Mouse (Mus musculus): Measurements from ENCODE around the gene Olfr1061. TPM values are rescaled to one million over a fixed set of nuclear protein-coding genes. Genes with fewer than 3 reads are reported as not detected.
"Not testable (repeated sequence)": the region's sequence is repeated elsewhere in the genome, so short reads cannot be mapped to it uniquely, and the experiment has no call there.

Gene Olfr1061
- polyA plus RNA-seq (2016; fragmentation: Nextera tagmentation; extraction: Ambion mirVana), result not detected in 2 replicates

- ATAC-seq (ENCODE audit: insufficient number of reproducible peaks, insufficient read depth, low FRiP score, low TSS enrichment), result no peak
- WGBS, result 85% methylated on average over 1 of the region's 1 CpGs
- Histone ChIP-seq H3K4me1 (no peaks in the 10 kb centered on the region), H3K4me3 (no peak within 1 kb of the TSS), H3K4me2 (replicated peaks) (no peak within 1 kb of the TSS), H3K9ac (no peak within 1 kb of the TSS), H3K36me3 (no peaks in the 10 kb centered on the region), H3K27ac (no peak within 1 kb of the TSS), H3K27me3 (no peaks in the 10 kb centered on the region), H3K9me3 (no peaks in the 10 kb centered on the region)
These were observed at the start of gene Olfr1061 for GRCm38 (mm10) chr2:86413950-86414349. Gene Olfr1061 (minus strand): TSS chr2:86414050.

- H3K9me3 ChIP-seq, result no peaks in the 10 kb centered on the region
- no peaks in the 10 kb centered on the region for H3K4me1 ChIP-seq
- no peak overlapping the region for H3K4me2 ChIP-seq (replicated peaks)
- H3K4me3 ChIP-seq, result no peak overlapping the region
- ATAC-seq (ENCODE audit: insufficient number of reproducible peaks, insufficient read depth, low FRiP score, low TSS enrichment), result no peak
- H3K36me3 ChIP-seq, result no peaks in the 10 kb centered on the region
- no peaks in the 10 kb centered on the region for H3K27me3 ChIP-seq
- H3K9ac ChIP-seq, result no peak overlapping the region
- 90% methylated on average over 1 of the region's 1 CpGs for WGBS
- no peak overlapping the region for H3K27ac ChIP-seq
These were observed 46.6 kb upstream of the Olfr1061 start for GRCm38 (mm10) chr2:86460434-86460833.

- Histone ChIP-seq H3K9me3 (no peaks in the 10 kb centered on the region), H3K9ac (no peak within 1 kb of the TSS), H3K36me3 (no peaks in the 10 kb centered on the region), H3K27me3 (no peaks in the 10 kb centered on the region), H3K4me3 (no peak within 1 kb of the TSS), H3K27ac (no peak within 1 kb of the TSS), H3K4me1 (no peaks in the 10 kb centered on the region), H3K4me2 (replicated peaks) (no peak within 1 kb of the TSS)
- no peak for ATAC-seq (ENCODE audit: insufficient number of reproducible peaks, insufficient read depth, low FRiP score, low TSS enrichment)
- WGBS, result 79% methylated on average over 1 of the region's 1 CpGs
These were observed 42.3 kb upstream of the Olfr1061 start, which contains the start of gene Olfr1066 for GRCm38 (mm10) chr2:86456169-86456568. Gene Olfr1066 (minus strand): TSS chr2:86456269.

GRCm38 (mm10) chr2:86450491-86450890 lies 36.6 kb upstream of the Olfr1061 start, which contains the start of gene Olfr1065:
Gene Olfr1065 (minus strand): TSS chr2:86450591.
- H3K4me3 ChIP-seq; H3K27me3 ChIP-seq; ATAC-seq (ENCODE audit: insufficient number of reproducible peaks, insufficient read depth, low FRiP score, low TSS enrichment); H3K27ac ChIP-seq; H3K36me3 ChIP-seq; H3K4me1 ChIP-seq; H3K9me3 ChIP-seq; H3K4me2 ChIP-seq (replicated peaks); H3K9ac ChIP-seq: not testable (repeated sequence)
- 33% methylated on average over 1 of the region's 1 CpGs for WGBS

- not testable (repeated sequence) for ATAC-seq (ENCODE audit: insufficient number of reproducible peaks, insufficient read depth, low FRiP score, low TSS enrichment); H3K4me3 ChIP-seq; H3K9me3 ChIP-seq; H3K9ac ChIP-seq; H3K4me1 ChIP-seq; H3K27ac ChIP-seq; H3K27me3 ChIP-seq; H3K36me3 ChIP-seq; H3K4me2 ChIP-seq (replicated peaks)
- 60% methylated on average over 1 of the region's 1 CpGs for WGBS
These were observed 28.3 kb upstream of the Olfr1061 start for GRCm38 (mm10) chr2:86442101-86442500.

- not testable (repeated sequence) for H3K4me3 ChIP-seq; H3K27ac ChIP-seq; H3K4me2 ChIP-seq (replicated peaks); H3K9me3 ChIP-seq; H3K4me1 ChIP-seq; H3K27me3 ChIP-seq; H3K36me3 ChIP-seq; ATAC-seq (ENCODE audit: insufficient number of reproducible peaks, insufficient read depth, low FRiP score, low TSS enrichment); H3K9ac ChIP-seq
- 91% methylated on average over 8 of the region's 8 CpGs for WGBS
These were observed 14.7 kb upstream of the Olfr1061 start for GRCm38 (mm10) chr2:86428511-86428910.

- not testable (repeated sequence) for H3K4me2 ChIP-seq (replicated peaks); H3K27ac ChIP-seq; H3K4me3 ChIP-seq; ATAC-seq (ENCODE audit: insufficient number of reproducible peaks, insufficient read depth, low FRiP score, low TSS enrichment); H3K27me3 ChIP-seq; H3K9me3 ChIP-seq; H3K36me3 ChIP-seq; H3K4me1 ChIP-seq; H3K9ac ChIP-seq
These were observed 12.8 kb upstream of the Olfr1061 start, which contains the start of gene Olfr1062 for GRCm38 (mm10) chr2:86426649-86427048. Gene Olfr1062 (minus strand): TSS chr2:86426749.

- H3K4me3 ChIP-seq, result no peak overlapping the region
- no peak overlapping the region for H3K4me2 ChIP-seq (replicated peaks)
- no peak for ATAC-seq (ENCODE audit: insufficient number of reproducible peaks, insufficient read depth, low FRiP score, low TSS enrichment)
- no peak overlapping the region for H3K27ac ChIP-seq
- no peaks in the 10 kb centered on the region for H3K36me3 ChIP-seq
- no peak overlapping the region for H3K9ac ChIP-seq
- WGBS, result 87% methylated on average over 2 of the region's 2 CpGs
- H3K4me1 ChIP-seq, result no peaks in the 10 kb centered on the region
- no peaks in the 10 kb centered on the region for H3K9me3 ChIP-seq
- H3K27me3 ChIP-seq, result no peaks in the 10 kb centered on the region
These were observed 18.7 kb downstream of the Olfr1061 start for GRCm38 (mm10) chr2:86395114-86395513.

GRCm38 (mm10) chr2:86388461-86388860 lies 25.4 kb downstream of the Olfr1061 start, which contains the start of gene Olfr1058:
Gene Olfr1058 (minus strand): TSS chr2:86388561.
- not testable (repeated sequence) for H3K9ac ChIP-seq; H3K27ac ChIP-seq; ATAC-seq (ENCODE audit: insufficient number of reproducible peaks, insufficient read depth, low FRiP score, low TSS enrichment); H3K4me3 ChIP-seq; H3K9me3 ChIP-seq; H3K4me1 ChIP-seq; H3K36me3 ChIP-seq; H3K27me3 ChIP-seq; H3K4me2 ChIP-seq (replicated peaks)

- H3K27me3 ChIP-seq, result no peaks in the 10 kb centered on the region
- no peak within 1 kb of the TSS for H3K4me2 ChIP-seq (replicated peaks)
- no peaks in the 10 kb centered on the region for H3K9me3 ChIP-seq
- no peak within 1 kb of the TSS for H3K4me3 ChIP-seq
- H3K4me1 ChIP-seq, result no peaks in the 10 kb centered on the region
- no peak within 1 kb of the TSS for H3K27ac ChIP-seq
- no peak within 1 kb of the TSS for H3K9ac ChIP-seq
- ATAC-seq (ENCODE audit: insufficient number of reproducible peaks, insufficient read depth, low FRiP score, low TSS enrichment), result no peak
- H3K36me3 ChIP-seq, result no peaks in the 10 kb centered on the region
These were observed 35.6 kb downstream of the Olfr1061 start, which contains the start of gene Olfr1057 for GRCm38 (mm10) chr2:86378293-86378692. Gene Olfr1057 (minus strand): TSS chr2:86378393.

GRCm38 (mm10) chr2:86366342-86366741 lies 47.5 kb downstream of the Olfr1061 start:
- H3K4me1 ChIP-seq, result not testable (repeated sequence)
- WGBS, result 71% methylated on average over 2 of the region's 6 CpGs

More at GRCm38 (mm10) chr2:86366342-86366741, 47.5 kb downstream of the Olfr1061 start:
- H3K27ac ChIP-seq; ATAC-seq (ENCODE audit: insufficient number of reproducible peaks, insufficient read depth, low FRiP score, low TSS enrichment); H3K36me3 ChIP-seq; H3K9me3 ChIP-seq; H3K4me2 ChIP-seq (replicated peaks); H3K4me3 ChIP-seq; H3K9ac ChIP-seq; H3K27me3 ChIP-seq: not testable (repeated sequence)

Measured in embryonic facial prominence, embryonic 12.5 days (tissue).